Mouse (Mus musculus) T-helper 1 cell (primary cell): ENCODE measurements around the gene Pard3b.

ENCODE experiments used
- in situ Hi-C: fragments of 300-600 bp; cut with MboI, MseI; formaldehyde crosslinking; loops from one replicate; pipeline ENCODE4 v1.15.1; 2025; ENCODE audit warnings: high pct_unique_total_duplicates

Gene Pard3b

GRCm38 (mm10) chr1:62382807-62383514 is 744.3 kb downstream of the Pard3b start:
- in situ Hi-C loops = no loop called here

DNA sequence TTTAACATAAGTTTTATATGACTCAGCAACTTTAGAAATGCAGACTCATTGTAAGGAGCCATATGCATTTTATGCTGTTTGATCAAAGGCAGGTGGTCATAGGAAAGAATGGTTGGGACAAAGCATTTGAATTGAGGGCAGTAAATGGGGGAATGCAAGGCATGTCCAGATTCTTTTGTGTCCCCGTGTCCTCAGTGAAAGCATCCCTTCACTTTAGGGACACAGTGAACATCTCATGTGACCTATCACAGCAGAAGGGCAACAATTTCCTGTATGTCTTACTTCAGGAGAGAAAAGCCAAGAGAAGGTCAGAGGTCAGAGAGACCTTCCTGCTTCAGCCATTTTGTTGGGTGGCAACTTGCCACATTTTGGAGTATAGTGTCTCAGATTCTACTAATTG is 745.6 kb downstream of the Pard3b start:
- in situ Hi-C loops = no loop called here

GRCm38 (mm10) chr1:62388013-62388412 is 749.4 kb downstream of the Pard3b start:
- in situ Hi-C loops = no loop called here

GRCm38 (mm10) chr1:62392863-62393262 is 754.2 kb downstream of the Pard3b start:
- in situ Hi-C loops = no loop called here

- in situ Hi-C loops = no loop called here
These were observed 755.9 kb downstream of the Pard3b start for GRCm38 (mm10) chr1:62394555-62394954.

DNA sequence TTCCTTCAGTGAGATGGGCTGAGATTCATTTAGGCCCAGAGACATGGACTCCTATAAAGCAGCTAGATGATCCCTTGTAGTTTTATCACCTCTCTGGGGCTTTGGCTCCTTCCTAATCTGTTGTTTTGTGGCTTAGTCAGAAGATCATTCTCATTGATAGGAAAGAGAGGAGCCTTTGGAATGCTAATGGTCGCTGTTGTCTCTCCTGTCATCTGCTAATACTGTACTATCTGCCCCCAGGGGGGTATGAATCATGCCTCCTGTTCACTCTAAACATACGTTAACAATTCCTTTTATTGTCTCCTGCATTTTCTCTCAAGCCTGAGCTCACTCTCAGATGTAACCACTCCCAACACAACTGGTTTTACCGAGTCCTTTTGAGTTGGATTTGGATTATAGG is 759.6 kb downstream of the Pard3b start:
- in situ Hi-C loops = no loop called here

- in situ Hi-C loops = no loop called here
These were observed 760.1 kb downstream of the Pard3b start for GRCm38 (mm10) chr1:62398738-62399137.

DNA sequence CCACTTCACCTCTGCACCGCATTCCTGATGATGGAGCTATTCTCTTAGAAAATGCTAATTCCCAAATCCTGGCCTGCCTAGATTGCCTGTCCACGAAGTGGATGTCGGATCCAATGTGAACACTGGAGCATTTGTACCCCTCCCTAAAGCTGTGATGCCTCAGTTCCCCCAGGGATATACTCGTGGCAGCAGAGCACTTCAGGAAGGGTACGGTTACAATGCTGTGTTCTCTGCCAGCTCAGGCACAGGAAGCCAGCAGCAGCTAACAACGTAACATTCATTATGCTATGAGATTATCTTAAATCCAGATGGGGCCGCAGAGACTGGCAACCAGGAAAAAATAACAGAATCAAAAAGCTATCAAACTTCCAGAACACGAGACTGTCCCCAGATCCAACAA is 766.4 kb downstream of the Pard3b start:
- in situ Hi-C loops = no loop called here

- in situ Hi-C loops = no loop called here
These were observed 772.7 kb downstream of the Pard3b start for GRCm38 (mm10) chr1:62411368-62411767.

- in situ Hi-C loops = no loop called here
These were observed 773.4 kb downstream of the Pard3b start for GRCm38 (mm10) chr1:62412019-62412418.

GRCm38 (mm10) chr1:62412988-62413387 is 774.4 kb downstream of the Pard3b start:
- in situ Hi-C loops = no loop called here

DNA sequence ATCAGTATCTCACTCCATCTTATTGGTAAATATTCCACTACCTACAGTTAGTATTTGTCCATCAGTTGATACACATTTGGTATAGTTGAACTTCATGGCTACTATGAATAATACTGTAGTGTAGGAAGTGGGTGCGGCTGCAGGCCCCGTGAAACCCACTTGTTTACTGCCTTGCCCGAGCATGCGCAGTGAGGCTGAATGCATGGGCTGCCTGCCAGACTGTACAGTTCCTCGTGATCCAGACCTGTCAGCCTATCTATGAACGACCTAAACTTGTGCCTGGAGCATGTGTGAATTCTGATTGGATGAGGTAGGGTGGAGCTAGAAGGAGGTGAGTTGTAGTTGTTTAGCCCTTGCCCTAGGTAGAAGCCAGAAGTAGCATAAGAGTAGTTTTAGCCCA is 775.9 kb downstream of the Pard3b start:
- in situ Hi-C loops = no loop called here

DNA sequence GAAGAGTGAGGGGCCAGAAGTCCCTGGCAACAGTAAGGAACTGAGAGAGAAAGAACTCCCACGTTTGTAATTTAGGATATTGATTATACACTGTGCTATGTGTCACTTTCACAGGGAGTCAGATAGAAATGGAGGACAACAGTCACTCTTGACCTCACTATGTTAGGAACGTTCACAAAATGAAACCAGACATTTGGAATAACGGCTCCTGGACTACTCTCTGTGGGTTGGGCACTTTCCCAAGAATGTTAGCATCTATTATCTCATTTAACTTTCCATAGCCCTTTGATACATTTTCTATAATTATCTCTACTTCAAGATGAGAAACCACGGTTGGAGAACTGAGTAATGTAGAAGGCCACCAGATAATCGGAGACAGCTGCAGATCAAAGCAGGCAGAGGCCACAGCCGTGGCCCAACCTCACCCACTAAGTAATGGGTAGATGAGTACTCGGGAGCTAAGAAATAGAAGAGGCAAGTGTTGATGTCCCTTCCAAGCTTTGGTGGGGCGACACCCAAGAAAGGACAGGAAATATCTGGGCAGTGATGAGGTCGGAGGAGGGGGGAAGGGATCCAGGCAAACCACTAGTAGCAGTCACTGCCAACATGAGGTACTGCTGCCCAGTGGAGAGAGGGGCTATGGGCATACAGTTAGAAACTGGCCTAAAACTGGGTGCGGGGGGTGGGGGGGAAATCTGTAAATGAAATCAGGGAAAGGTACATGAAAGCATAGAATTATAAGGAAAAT is 778.2 kb downstream of the Pard3b start:
- in situ Hi-C loops = no loop called here

- in situ Hi-C loops = no loop called here
These were observed 784.4 kb downstream of the Pard3b start for GRCm38 (mm10) chr1:62422896-62423650.

- in situ Hi-C loops = no loop called here
These were observed 786.7 kb downstream of the Pard3b start for GRCm38 (mm10) chr1:62425369-62425768.

- in situ Hi-C loops = no loop called here
These were observed 790.1 kb downstream of the Pard3b start for GRCm38 (mm10) chr1:62428736-62429135.

DNA sequence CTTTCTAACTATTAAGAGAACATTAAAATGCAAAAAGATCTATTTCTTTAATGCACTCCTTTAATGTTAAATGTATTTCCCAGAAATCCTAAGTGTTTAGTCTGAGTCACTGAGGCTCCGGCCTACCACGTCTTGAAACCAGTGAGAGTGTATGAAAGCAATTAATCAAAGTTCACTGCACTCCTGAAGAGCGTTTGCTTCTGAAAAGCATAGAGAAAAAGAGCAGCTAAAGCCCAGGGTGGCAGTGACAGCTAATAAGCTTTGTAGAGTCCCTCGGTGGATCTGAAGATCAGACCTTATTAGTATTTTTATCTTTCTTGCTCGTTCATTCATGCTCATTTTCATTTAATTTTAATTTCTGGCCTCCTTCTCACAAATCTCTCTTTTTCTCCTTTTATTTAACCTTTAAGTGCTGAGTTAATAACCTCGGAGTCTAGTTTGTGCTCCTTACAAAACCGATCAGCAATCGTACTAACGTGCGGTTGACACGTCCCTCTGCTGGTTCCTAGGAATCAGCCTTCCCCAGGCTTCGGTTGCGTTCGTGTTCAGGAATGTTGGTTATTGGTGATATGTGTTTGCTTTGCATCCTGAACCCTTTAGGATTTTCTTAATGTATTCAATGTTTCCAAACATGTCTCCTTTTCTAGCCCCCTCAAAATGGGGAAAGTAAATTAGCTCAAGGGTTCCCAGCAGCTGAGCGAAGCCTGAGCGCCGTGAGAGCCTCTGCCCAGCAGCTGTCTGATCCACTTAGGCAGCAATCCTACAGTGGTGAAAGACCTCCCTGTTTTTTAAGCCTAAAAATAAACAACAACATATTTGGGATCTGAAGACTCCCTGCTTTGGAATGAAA is 790.9 kb downstream of the Pard3b start:
- in situ Hi-C loops = no loop called here

DNA sequence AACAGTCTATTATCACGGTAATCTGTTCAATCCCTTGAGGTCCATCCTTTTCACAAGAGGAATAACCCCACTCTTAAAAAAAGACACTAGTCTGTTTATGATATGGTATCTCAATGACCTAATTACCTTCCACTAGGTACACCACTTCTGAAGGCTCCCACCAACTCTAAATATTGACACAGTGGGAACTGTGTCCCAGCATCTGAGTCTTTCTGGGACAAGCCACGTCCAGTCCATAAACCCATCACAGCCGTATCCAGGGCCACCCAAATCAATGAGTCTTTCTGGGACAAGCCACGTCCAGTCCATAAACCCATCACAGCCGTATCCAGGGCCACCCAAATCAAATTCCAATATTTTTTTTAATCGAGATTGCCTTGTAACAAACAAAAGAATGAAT is 792.4 kb downstream of the Pard3b start:
- in situ Hi-C loops = no loop called here

- in situ Hi-C loops = no loop called here
These were observed 795.3 kb downstream of the Pard3b start for GRCm38 (mm10) chr1:62433891-62434290.

DNA sequence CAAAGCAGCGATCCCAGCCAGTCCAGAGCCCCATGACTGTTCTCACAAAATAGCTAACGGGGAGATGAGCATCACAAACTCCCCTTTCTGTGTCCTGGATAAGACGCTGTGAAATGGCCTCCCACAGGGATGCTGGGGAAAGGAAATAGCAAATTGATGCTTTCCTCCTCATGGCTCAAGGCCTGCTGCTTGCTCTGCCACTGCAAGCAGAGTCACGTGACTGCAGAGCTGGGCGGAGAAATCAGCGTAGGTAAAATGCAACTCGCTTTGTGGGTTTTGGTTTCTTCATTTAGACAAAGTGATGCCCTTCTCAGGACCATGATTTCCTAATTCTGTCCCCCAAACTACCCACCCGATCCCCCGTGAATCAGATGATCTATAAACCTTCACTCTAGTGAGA is 797.2 kb downstream of the Pard3b start:
- in situ Hi-C loops = no loop called here

DNA sequence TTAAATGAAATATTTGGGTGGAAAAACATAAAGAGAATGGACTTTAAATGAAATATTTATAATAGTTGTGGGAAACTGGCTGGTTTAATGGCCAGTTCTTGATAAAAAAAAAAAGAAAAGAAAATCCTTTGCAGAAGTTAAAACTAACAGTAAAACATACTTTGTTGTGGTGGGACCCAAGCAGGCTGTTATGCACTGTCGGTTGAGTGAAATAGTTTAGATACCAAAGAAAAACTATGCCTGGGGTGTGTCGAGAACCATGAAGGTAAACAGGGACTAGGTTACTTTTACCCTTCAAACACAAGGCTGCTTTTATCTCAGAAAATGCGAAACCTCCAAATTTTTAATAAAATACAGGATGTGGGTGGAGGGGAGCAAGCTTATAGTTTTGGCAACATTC is 797.7 kb downstream of the Pard3b start:
- in situ Hi-C loops = no loop called here

- in situ Hi-C loops = no loop called here
These were observed 798.9 kb downstream of the Pard3b start for GRCm38 (mm10) chr1:62437493-62437892.
